Mouse (Mus musculus): Measurements from ENCODE around the gene Cdk5rap3.

DNA sequence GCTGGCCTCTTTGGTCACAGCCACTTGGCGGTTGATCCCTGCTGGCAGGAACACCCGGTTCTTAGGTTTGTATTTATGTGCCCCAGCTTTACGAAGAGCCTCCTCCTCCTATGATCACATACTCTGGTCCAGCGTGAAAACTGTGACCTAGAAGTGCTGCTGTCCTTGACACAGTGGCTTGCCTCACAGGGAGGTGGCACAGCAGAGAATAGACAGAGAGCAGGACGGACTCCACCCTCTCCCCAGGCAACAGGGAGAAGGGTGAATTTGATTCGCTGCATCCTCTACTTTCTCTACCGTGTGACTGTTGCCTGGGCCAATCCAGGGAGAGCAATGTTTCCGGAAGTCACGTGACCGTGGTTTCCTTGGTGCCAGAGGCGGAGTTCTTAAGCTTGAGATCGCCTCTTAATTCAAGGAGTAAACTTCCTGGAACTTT, 18.6 kb upstream of the Cdk5rap3 start:
- no peak for TF ChIP-seq POLR2A (IDR thresholded peaks at IDR 0.05; ENCODE audit: low read depth, low read length)
- TF ChIP-seq CTCF (IDR thresholded peaks at IDR 0.05; ENCODE audit: borderline replicate concordance, insufficient read depth, low read length) = no peak

All from embryonic fibroblast, embryonic 13.5 days (primary cell).